8 mouse cellular contexts compared by ENCODE assay signal in the genomic region with DNA sequence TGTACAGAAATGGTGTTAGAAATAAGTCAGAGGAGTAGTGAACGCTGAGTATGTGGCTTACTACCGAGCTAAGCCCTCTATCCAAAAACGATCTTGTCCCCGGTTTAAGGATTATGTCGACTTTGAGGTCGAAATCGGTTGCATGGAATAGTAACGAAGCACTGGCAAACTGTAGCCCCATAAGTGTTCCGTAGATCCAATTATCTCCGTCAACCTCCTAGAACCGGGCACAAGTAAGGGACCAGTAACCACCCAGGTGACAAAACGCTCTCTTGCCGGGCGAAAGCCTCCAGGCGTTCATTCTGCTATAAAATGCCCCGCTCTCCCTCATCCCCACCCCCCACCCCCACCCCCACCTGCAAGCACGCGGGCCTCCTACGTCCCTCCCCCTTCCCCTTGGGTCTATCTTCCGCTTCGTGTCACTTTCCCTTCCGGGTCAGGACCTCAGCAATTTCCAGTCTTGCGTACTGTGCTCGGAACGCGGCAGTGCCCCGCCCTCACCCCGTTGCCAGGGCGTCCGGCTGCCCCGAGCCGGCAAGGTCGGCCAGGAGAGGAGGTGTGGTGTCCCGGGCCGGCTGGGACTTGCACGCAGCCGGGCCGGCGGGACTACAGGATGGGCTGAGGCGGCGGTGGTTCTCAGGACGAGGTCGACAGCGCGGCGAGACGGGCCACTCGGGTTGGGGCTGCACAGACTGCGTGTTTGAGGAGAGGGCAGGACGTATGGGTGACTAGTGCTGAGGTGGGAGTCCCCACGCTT. TPM values are rescaled to one million over a fixed set of nuclear protein-coding genes. Genes with fewer than 3 reads are reported as not detected.
A peak's percentile ranks its signal among the peaks of the same experiment; 100 is the strongest.
DNase-seq lines count a peak whose midpoint lies in the region; ATAC-seq and TF ChIP-seq lines count a peak whose summit lies in the region.

A gene (plus strand): TSS at position 450 of the 757 bp plus-strand sequence.

- WGBS in forebrain, embryonic 15.5 days = under 1% methylated on average over 49 of the region's 51 CpGs
- under 1% methylated on average over 51 of the region's 51 CpGs for whole genome bisulfite sequencing in lung, embryonic 14.5 days
- WGBS in olfactory bulb, adult 2 months = under 1% methylated on average over 51 of the region's 51 CpGs
- WGBS in thymus, adult 2 months = under 1% methylated on average over 51 of the region's 51 CpGs

- peak within 1 kb of the TSS; percentile 57 for H3K4me2 ChIP-seq in forebrain, embryonic 15.5 days (replicated peaks)
- peak within 1 kb of the TSS; percentile 75 for H3K4me2 ChIP-seq in lung, embryonic 14.5 days

- TF ChIP-seq CTCF in layer of hippocampus, adult 2 months (conservative IDR thresholded peaks at IDR 0.05) = no peak
- no peak for TF ChIP-seq CTCF in lung, embryonic 14.5 days (IDR thresholded peaks at IDR 0.05; ENCODE audit: low read depth)
- no peak for TF ChIP-seq CTCF in olfactory bulb, adult 2 months (IDR thresholded peaks at IDR 0.05; ENCODE audit: insufficient read depth, low read depth, low read length)
- TF ChIP-seq CTCF in thymus, adult 2 months (IDR thresholded peaks at IDR 0.05; ENCODE audit: borderline replicate concordance, control insufficient read depth, extremely low read depth, insufficient read depth, low read length, poor library complexity) = 0 out of 2 replicates have a peak, but pooled peaks have one; percentile 27

- H3K36me3 ChIP-seq in ES-E14 (ENCODE audit: control insufficient read depth, insufficient read depth, low read length, poor library complexity, severe bottlenecking) = no peaks in the 10 kb centered on the region
- H3K36me3 ChIP-seq in forebrain, embryonic 15.5 days = peaks cover 5% of the 10 kb centered on the region; the same call in 1 of the 2 replicates
- no peaks in the 10 kb centered on the region for H3K36me3 ChIP-seq in lung, embryonic 14.5 days (ENCODE audit: insufficient read depth)
- H3K36me3 ChIP-seq in thymus, adult 2 months (ENCODE audit: control insufficient read depth, insufficient read depth, low read length) = no peaks in the 10 kb centered on the region

- no peaks in the 10 kb centered on the region for H3K27me3 ChIP-seq in forebrain, embryonic 15.5 days
- no peaks in the 10 kb centered on the region for H3K27me3 ChIP-seq in lung, embryonic 14.5 days (ENCODE audit: insufficient read depth, low read length)
- H3K27me3 ChIP-seq in thymus, adult 2 months (ENCODE audit: control insufficient read depth, insufficient read depth, low read length) = no peaks in the 10 kb centered on the region

- H3K9ac ChIP-seq in ES-E14 (ENCODE audit: insufficient read depth, low read depth, low read length, poor library complexity, severe bottlenecking) = peak within 1 kb of the TSS; percentile 91
- H3K9ac ChIP-seq in forebrain, embryonic 15.5 days (replicated peaks) = peak within 1 kb of the TSS; percentile 95
- peak within 1 kb of the TSS; percentile 72 for H3K9ac ChIP-seq in lung, embryonic 14.5 days

- peak within 1 kb of the TSS; percentile 85 to 96 for H3K4me3 ChIP-seq in ES-E14 (ENCODE audit: insufficient read depth in 1 of 2, low read depth in 1 of 2, low read length in 2 of 2, poor library complexity in 1 of 2, severe bottlenecking in 1 of 2)
- H3K4me3 ChIP-seq in forebrain, embryonic 15.5 days = peak within 1 kb of the TSS; percentile 98
- peak within 1 kb of the TSS; percentile 82 for H3K4me3 ChIP-seq in layer of hippocampus, adult 2 months
- peak within 1 kb of the TSS; percentile 67 for H3K4me3 ChIP-seq in lung, embryonic 14.5 days (ENCODE audit: low read depth, low read length)
- H3K4me3 ChIP-seq in olfactory bulb, adult 2 months (ENCODE audit: insufficient read depth, low read depth, low read length) = peak within 1 kb of the TSS; percentile 97
- peak within 1 kb of the TSS; percentile 93 for H3K4me3 ChIP-seq in thymus, adult 2 months (ENCODE audit: control insufficient read depth, insufficient read depth, low read length)

- H3K27ac ChIP-seq in ES-E14 (ENCODE audit: insufficient read depth, low read depth, low read length, poor library complexity, severe bottlenecking) = peak within 1 kb of the TSS; percentile 91
- H3K27ac ChIP-seq in forebrain, embryonic 15.5 days (replicated peaks) = peak within 1 kb of the TSS; percentile 94
- H3K27ac ChIP-seq in layer of hippocampus, adult 2 months = peak within 1 kb of the TSS; percentile 95
- peak within 1 kb of the TSS; percentile 93 for H3K27ac ChIP-seq in lung, embryonic 14.5 days (ENCODE audit: low read depth)
- peak within 1 kb of the TSS; percentile 90 for H3K27ac ChIP-seq in olfactory bulb, adult 2 months (ENCODE audit: insufficient read depth, low read depth, low read length)
- H3K27ac ChIP-seq in thymus, adult 2 months (ENCODE audit: control insufficient read depth, insufficient read depth, low read length) = peak within 1 kb of the TSS; percentile 86

- peaks cover 4 to 8% of the 10 kb centered on the region in 2 experiments; a peak in 3 of 4 replicates for H3K4me1 ChIP-seq in ES-E14 (ENCODE audit: control insufficient read depth in 2 of 2, insufficient read depth in 2 of 2, low read length in 2 of 2, poor library complexity in 1 of 2)
- peaks cover 30% of the 10 kb centered on the region for H3K4me1 ChIP-seq in forebrain, embryonic 15.5 days
- H3K4me1 ChIP-seq in lung, embryonic 14.5 days (ENCODE audit: insufficient read depth) = peaks cover 12% of the 10 kb centered on the region
- H3K4me1 ChIP-seq in olfactory bulb, adult 2 months (ENCODE audit: control insufficient read depth, insufficient read depth, low read length) = peaks cover 3% of the 10 kb centered on the region; the same call in 1 of the 2 replicates
- H3K4me1 ChIP-seq in thymus, adult 2 months (replicated peaks; ENCODE audit: control insufficient read depth, insufficient read depth, low read length) = peaks cover 3% of the 10 kb centered on the region

- no peaks in the 10 kb centered on the region for H3K9me3 ChIP-seq in ES-E14 (ENCODE audit: control insufficient read depth, insufficient read depth, low read depth, low read length)
- H3K9me3 ChIP-seq in forebrain, embryonic 15.5 days = no peaks in the 10 kb centered on the region
- no peaks in the 10 kb centered on the region for H3K9me3 ChIP-seq in lung, embryonic 14.5 days (ENCODE audit: low read depth, low read length)

- peak; percentile 91 for DNase-seq in ES-E14 (ENCODE audit: low read depth, low spot score)
- DNase-seq in cerebellum, adult 11-12 months = peak; percentile 92
- DNase-seq in heart, postnatal 36 days = peak; percentile 91 to 92
- DNase-seq in layer of hippocampus, adult 2 months (ENCODE audit: low spot score in 2 of 2) = peak; percentile 91 to 94
- DNase-seq in lung, embryonic 14.5 days = peak; percentile 98
- peak; percentile 93 for DNase-seq in thymus, adult 2 months

- peak; percentile 82 for TF ChIP-seq POLR2A in olfactory bulb, adult 2 months (IDR thresholded peaks at IDR 0.05; ENCODE audit: insufficient read depth, low read depth, low read length)
- peak; percentile 76 for TF ChIP-seq POLR2A in thymus, adult 2 months (IDR thresholded peaks at IDR 0.05; ENCODE audit: control insufficient read depth, extremely low read depth, insufficient read depth, low read length, poor library complexity)

- in situ Hi-C loops in ES-E14 (cut with MboI; ENCODE audit: low sequenced_read_pairs in 2 of 2, unreplicated experiment in 2 of 2) = no loop called here

- intact Hi-C loops in heart, postnatal 36 days (cut with DNase I) = loop anchor here (2.0 kb wide), 1 partner anchor 93 kb away; no protein-coding TSS in a partner anchor

- peak; percentile 89 for ATAC-seq in forebrain, embryonic 15.5 days (replicated peaks)
- ATAC-seq in lung, embryonic 14.5 days (ENCODE audit: insufficient read depth) = peak; percentile 86

TF ChIP-seq in ES-E14, 5 proteins besides CTCF, POLR2A, EP300 and RAD21:
- TF ChIP-seq CHD2 (IDR thresholded peaks at IDR 0.05; ENCODE audit: low read depth, low read length) = peak; percentile 45; the same call in 1 of the 2 replicates
- TF ChIP-seq HCFC1 (IDR thresholded peaks at IDR 0.05; ENCODE audit: borderline replicate concordance, insufficient read depth, low read length) = peak; percentile 70; the same call in 1 of the 2 replicates
- TF ChIP-seq MAFK (IDR thresholded peaks at IDR 0.05; ENCODE audit: insufficient read depth, low read depth, low read length) = no peak

RNA-seq across cellular contexts. Expression of the gene that starts here (rescaled TPM):
- 3.6 and 4.6 TPM in 2 replicates for total RNA-seq in ES-E14 (2012; rRNA removed)
- polyA plus RNA-seq in forebrain, embryonic 15.5 days (2015; fragmentation: Nextera tagmentation; extraction: Ambion mirVana) = 23.9 and 25.3 TPM in 2 replicates
- 1 to 10 TPM; 5.5 to 5.7 TPM for total RNA-seq in heart, postnatal 36 days (2021)
- 10 to 100 TPM; 13.6 to 13.7 TPM for total RNA-seq in layer of hippocampus, adult 2 months (2021)
- polyA plus RNA-seq in lung, embryonic 14.5 days (2014; fragmentation: Nextera tagmentation; extraction: Ambion mirVana) = 8.5 and 9.4 TPM in 2 replicates
- not detected in 2 replicates for polyA plus RNA-seq in olfactory bulb, adult 2 months (2012; ENCODE audit: insufficient read depth, insufficient read length, low replicate concordance, missing spikeins)
- polyA plus RNA-seq in thymus, adult 2 months (2012; rRNA removed) = 3.1 and 3.4 TPM in 2 replicates

Comparison
In these comparisons a context has a peak if more than half of its experiments do, and no peak if none do; other contexts are left out.
1. Peak in every context shown above with its lines: DNase-seq, ATAC-seq, H3K4me3 ChIP-seq and H3K27ac ChIP-seq.